10 mouse cellular contexts compared by ENCODE assay signal in the genomic region with DNA sequence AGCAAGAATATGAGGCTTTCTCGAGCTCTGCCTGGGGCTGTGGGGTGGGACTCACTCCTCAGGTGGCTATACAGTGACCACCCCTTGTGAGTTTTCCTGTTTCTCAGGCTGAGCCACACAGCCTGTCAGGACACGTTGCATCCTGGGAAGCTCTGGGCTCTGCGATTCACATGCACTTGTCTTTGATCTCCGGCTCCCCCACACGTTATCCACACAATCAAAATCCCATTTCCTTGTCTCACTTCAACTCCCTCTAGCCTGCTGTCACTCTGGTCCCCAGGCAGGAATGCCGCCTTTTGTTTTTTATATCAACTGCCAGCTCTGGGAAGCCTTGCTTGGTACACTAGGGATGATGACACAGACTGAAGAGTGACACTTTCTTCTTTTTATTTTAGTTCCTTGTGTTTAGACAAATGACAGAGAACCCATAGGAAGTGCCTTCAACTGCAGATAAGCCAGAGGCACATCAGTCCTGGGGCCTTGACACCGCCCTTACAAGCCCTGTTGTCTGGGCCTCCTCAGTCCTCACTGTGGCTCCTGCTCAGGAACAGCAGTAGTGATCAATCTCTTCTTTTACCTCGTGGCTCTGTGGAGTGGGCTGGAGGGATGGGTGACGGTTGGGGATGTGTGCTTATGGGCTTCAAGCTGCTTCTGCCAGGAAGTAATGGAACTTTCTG.
DNase-seq lines count a peak whose midpoint lies in the region; ATAC-seq and TF ChIP-seq lines count a peak whose summit lies in the region.
"Had no signal": no experiment of that assay in that cellular context is flagged by ENCODE, and none has a peak within 500 bp of the region (broad histone marks: within the 10 kb centered on the region; RNA-seq: fewer than 3 reads in every experiment).

No protein-coding gene starts in this region.

- no peak overlapping the region for H3K4me3 ChIP-seq in kidney, embryonic 15.5 days (replicated peaks)
- H3K4me3 ChIP-seq: liver, embryonic 15.5 days had no signal

- H3K36me3 ChIP-seq in kidney, embryonic 15.5 days = no peaks in the 10 kb centered on the region
- H3K36me3 ChIP-seq: liver, embryonic 15.5 days had no signal

- H3K4me1 ChIP-seq in kidney, embryonic 15.5 days = peaks cover 41% of the 10 kb centered on the region

- peak; percentile 42 for DNase-seq in embryo, embryonic 11 days
- DNase-seq in embryo, embryonic 9.5 days (ENCODE audit: extremely low spot score) = no peak
- DNase-seq in kidney, adult 18-20 months = no peak
- peak; percentile 61 for DNase-seq in brain, embryonic 14.5 days (ENCODE audit: low read depth)
- DNase-seq: gastrocnemius, postnatal 14 days had no signal

- TF ChIP-seq CTCF in brain, embryonic 14.5 days (IDR thresholded peaks at IDR 0.05; ENCODE audit: borderline replicate concordance, extremely low read depth, insufficient read depth, insufficient read length) = no peak

- no peak for TF ChIP-seq POLR2A in brain, embryonic 14.5 days (IDR thresholded peaks at IDR 0.05; ENCODE audit: borderline replicate concordance, extremely low read depth, insufficient read depth, insufficient read length, poor library complexity, severe bottlenecking)

- peak; percentile 70 for ATAC-seq in kidney, embryonic 15.5 days (replicated peaks; ENCODE audit: low FRiP score)
- peak; percentile 14 for ATAC-seq in megakaryocyte, adult 5-6 weeks (ENCODE audit: poor library complexity, severe bottlenecking)
- ATAC-seq in CD4-positive, CD25-positive, alpha-beta regulatory T cell, adult 4 months = no peak
- no peak for ATAC-seq in activated CD4-positive, CD25-positive, alpha-beta regulatory T cell, adult 4 months

- no peak overlapping the region for H3K9ac ChIP-seq in kidney, embryonic 15.5 days
- H3K9ac ChIP-seq: liver, embryonic 15.5 days had no signal

- peak overlapping the region; percentile 59 for H3K27ac ChIP-seq in kidney, embryonic 15.5 days
- H3K27ac ChIP-seq: liver, embryonic 15.5 days had no signal

- no peaks in the 10 kb centered on the region for H3K9me3 ChIP-seq in kidney, embryonic 15.5 days (replicated peaks)
- H3K9me3 ChIP-seq: liver, embryonic 15.5 days had no signal

- H3K4me2 ChIP-seq in kidney, embryonic 15.5 days = no peak overlapping the region
- H3K4me2 ChIP-seq: liver, embryonic 15.5 days had no signal

- no peaks in the 10 kb centered on the region for H3K27me3 ChIP-seq in kidney, embryonic 15.5 days
- H3K27me3 ChIP-seq: liver, embryonic 15.5 days had no signal

- WGBS in kidney, embryonic 15.5 days = 24% methylated on average over 9 of the region's 9 CpGs

Comparison
In these comparisons a context has a peak if more than half of its experiments do, and no peak if none do; other contexts are left out.
1. DNase-seq: peak in embryo, embryonic 11 days (single experiment) and brain, embryonic 14.5 days (single experiment); none in embryo, embryonic 9.5 days (single experiment) and kidney, adult 18-20 months (single experiment).
2. ATAC-seq: peak in kidney, embryonic 15.5 days (single experiment) and megakaryocyte, adult 5-6 weeks (single experiment); none in CD4-positive, CD25-positive, alpha-beta regulatory T cell, adult 4 months (single experiment) and activated CD4-positive, CD25-positive, alpha-beta regulatory T cell, adult 4 months (single experiment).